8 mouse cellular contexts compared by ENCODE assay signal in genomic region chr12:30584356-30584740, GRCm38 (mm10). TPM values are rescaled to one million over a fixed set of nuclear protein-coding genes. Genes with fewer than 3 reads are reported as not detected.
DNase-seq lines count a peak whose midpoint lies in the region; ATAC-seq lines count a peak whose summit lies in the region.

Gene Tmem18, plus strand, starts transcription at chr12:30584426.

- DNase-seq in adrenal gland, adult (ENCODE audit: inconsistent age in 2 of 2, low spot score in 1 of 2) = peak; percentile 87 to 97
- peak; percentile 91 for DNase-seq in embryo, embryonic 10.5 days (ENCODE audit: low spot score)
- peak; percentile 82 for DNase-seq in gastrocnemius, postnatal 14 days
- peak; percentile 87 to 92 for DNase-seq in left cerebral cortex, postnatal 10 days (ENCODE audit: extremely low spot score in 1 of 2, low spot score in 2 of 2)
- DNase-seq in right cerebral cortex, postnatal 25 days = peak; percentile 83
- DNase-seq in urinary bladder, postnatal 4 days (ENCODE audit: low spot score in 2 of 2) = peak; percentile 84

- intact Hi-C loops in gastrocnemius, postnatal 14 days (cut with DNase I; ENCODE audit: low total_unique reads) = loop anchor here (10.0 kb wide), 2 partner anchors 460 to 680 kb away; no protein-coding TSS in a partner anchor
- intact Hi-C loops in left cerebral cortex, postnatal 10 days (cut with DNase I) = loop anchor here (5.0 kb wide), 1 partner anchor 387 kb away; no protein-coding TSS in a partner anchor

- ATAC-seq in inflammation-experienced regulatory T-cells, adult 6 months = peak; percentile 86
- peak; percentile 96 for ATAC-seq in megakaryocyte-erythroid progenitor cell, adult 5-6 weeks (replicated peaks; ENCODE audit: low FRiP score, low TSS enrichment, poor library complexity, severe bottlenecking)

RNA-seq across cellular contexts. Expression of gene Tmem18, which starts in this region (rescaled TPM):
- total RNA-seq in gastrocnemius, postnatal 14 days (2021) = 1 to 10 TPM; 7.0 to 7.2 TPM
- polyA plus RNA-seq in inflammation-experienced regulatory T-cells, adult 6 months (2017; shearing (Covaris generic)) = 10 to 100 TPM; 16.8 to 22.4 (median 17.9) TPM
- 10 to 100 TPM; 45.2 to 47.3 TPM for total RNA-seq in left cerebral cortex, postnatal 10 days (2021)
- total RNA-seq in megakaryocyte-erythroid progenitor cell, adult 5-6 weeks (2014; fragmentation: Nextera tagmentation) = 11.9 and 12.4 TPM in 2 replicates
- 13.6 and 18.6 TPM in 2 replicates for total RNA-seq in megakaryocyte-erythroid progenitor cell, adult 5-6 weeks (2017)

Comparison
In these comparisons a context has a peak if more than half of its experiments do, and no peak if none do; other contexts are left out.
1. Peak in every context shown above with its lines: DNase-seq and ATAC-seq.